Mouse (Mus musculus) embryo, embryonic 10.5 days (tissue): ENCODE measurements at regions not wholly inside any gene's neighbourhood (a gene's known extent, or its start where the extent isn't known, plus 50 kb on each side); places are given as distances from the start of the nearest gene placed in this dataset.
A peak's percentile ranks its signal among the peaks of the same experiment; 100 is the strongest.

Experiments used
- DNase-seq: peaks from one replicate; pipeline ENCODE4 v3.0.0-alpha.2; 2015; ENCODE audit warnings: low spot score

DNA sequence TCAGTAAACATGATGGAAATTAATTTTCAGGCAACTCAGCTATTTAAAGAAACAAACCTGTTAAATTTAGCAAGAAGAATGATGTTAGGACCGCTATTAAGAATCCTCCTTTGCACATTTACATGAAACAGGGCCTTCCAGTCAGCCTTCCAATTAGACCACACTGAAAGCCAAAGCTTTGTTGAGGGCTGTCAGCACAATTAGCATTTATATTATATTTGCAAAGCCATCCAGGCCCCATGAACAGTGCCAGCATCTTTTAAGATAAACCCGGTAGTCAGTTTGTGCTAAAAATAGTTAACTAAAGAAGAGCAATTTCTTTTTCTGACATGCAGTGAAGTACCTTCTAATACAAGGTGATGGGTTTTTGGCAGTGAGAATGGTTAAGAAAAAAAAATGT lies 495.1 kb downstream of the Kcna4 start:
- DNase-seq, result no peak

DNA sequence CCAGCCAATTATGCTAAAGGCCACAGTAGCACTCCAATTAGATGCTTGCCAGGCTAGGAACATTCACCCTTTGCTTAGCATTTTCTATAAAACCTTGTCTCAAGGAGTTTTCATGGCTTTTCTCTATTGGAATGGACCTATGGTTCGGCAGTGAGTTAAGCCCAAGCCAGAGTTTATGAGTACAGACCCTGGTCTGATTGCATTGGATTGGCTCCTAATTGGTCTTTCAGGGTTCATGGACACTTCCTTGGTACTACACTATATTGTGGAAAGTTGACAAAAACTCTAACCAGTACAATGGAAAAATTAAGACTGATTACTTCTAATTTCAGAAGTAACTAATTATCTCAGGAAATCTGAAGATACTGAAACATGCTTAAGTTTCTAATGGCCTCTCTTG lies 506.5 kb downstream of the Kcna4 start:
- DNase-seq, result no peak

DNA sequence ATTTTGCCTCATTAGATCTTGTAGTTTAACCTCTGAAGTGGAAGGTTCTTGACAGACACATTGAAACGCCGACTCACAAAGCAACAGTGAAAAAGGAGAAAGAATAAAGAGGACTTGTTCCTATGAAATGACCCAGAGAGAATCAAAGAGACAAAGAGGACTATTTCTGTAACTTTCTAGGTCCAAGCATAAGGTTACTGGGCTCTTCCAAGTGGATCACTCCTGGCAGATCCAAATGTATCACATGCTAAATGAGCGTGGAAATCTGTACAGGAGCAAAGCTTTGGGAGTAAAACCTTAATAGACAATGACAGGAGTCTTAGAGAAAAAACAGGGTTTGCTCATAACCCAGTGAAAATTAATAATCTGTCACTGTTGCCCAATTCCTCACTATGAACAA lies 522.8 kb downstream of the Kcna4 start:
- peak; percentile 3 for DNase-seq

DNA sequence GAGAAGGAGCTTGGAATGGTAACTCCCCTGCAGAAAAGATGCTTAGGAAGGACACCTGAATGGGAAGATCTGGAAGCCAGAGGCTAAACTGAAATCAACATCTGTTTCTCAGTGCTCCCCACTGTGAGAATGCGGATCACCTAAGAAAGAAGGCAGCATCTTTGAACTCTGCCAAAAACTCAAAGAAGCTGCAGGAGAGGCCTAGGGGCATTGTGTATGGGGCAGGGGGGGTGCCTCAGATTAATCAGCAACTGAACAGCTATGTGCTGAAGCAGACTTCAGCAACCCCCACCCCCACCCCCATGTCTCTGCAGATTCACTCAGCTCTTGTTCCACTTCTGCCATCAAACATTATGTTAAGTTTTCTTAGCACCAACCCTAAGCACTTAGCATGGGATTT lies 523.6 kb downstream of the Kcna4 start:
- peak; percentile 26 for DNase-seq
